Mouse (Mus musculus) myocyte (in vitro differentiated cells): ENCODE measurements around the gene Acsf3.

Source experiments
- E2F4 ChIP-seq: IDR thresholded peaks from one replicate; pipeline ENCODE4 v1.6.1; 2011; ENCODE audit warnings: mild to moderate bottlenecking, control low read depth, moderate library complexity; ENCODE audit not compliant: insufficient read depth
- POLR2A ChIP-seq: IDR thresholded peaks from one replicate; pipeline ENCODE4 v1.6.1; 2011; ENCODE audit warnings: low read depth, mild to moderate bottlenecking, control low read depth, moderate library complexity; ENCODE audit not compliant: insufficient read length
- USF1 ChIP-seq: IDR thresholded peaks from one replicate; pipeline ENCODE4 v1.6.1; 2011; ENCODE audit warnings: low read depth, mild to moderate bottlenecking, control low read depth, moderate library complexity

DNA sequence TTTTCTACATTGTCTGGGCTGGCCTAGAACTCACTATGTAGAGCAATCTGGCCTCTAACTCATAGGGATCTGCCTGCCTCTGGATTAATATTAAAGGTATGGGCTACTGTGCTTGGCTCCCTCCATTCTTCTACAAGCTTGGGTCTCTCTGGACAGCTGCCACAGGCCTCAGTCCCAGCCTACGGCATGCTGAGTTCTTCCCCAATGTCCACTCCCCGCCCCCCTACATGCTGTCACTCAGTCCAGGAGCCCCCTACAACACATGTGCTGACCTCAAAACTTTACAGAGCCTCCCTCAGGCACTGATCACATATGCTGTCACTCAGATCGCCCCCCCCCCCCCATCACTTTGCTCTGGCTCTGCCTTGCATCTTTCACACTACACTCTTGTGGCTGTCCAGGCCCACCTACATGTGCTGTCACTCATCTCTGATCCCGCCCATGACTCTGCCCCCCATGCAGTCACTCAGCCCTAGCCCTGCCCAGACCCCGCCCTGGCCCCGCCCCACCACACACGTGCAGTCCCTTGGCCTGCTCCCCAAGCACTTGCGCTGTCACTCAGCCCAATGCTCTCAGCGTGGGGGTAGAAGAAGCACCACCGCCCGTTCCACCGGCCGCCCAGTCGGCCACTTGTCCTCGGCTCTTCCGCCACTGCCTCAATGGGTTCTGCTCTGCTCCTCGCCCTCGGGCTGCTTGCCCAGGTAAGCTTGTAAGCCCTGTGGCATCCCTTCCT, 72.7 kb downstream of the Acsf3 start, which contains the start of gene Cdh15:
- TF ChIP-seq USF1 (no peak), POLR2A (peak; percentile 97), E2F4 (no peak)
